Mouse (Mus musculus) heart, postnatal 0 days (tissue): ENCODE measurements around the gene Chchd3. TPM values are rescaled to one million over a fixed set of nuclear protein-coding genes. Genes with fewer than 3 reads are reported as not detected.

Experiments used
- ATAC-seq: fragments of 200-750 bp; cut with Nextera tagmentation; 2 replicates; pipeline ENCODE4 v1.8.0; 2017; ENCODE audit warnings: low read depth, moderate number of reproducible peaks, moderate library complexity; ENCODE audit not compliant: insufficient read depth
- DNase-seq: peaks from one replicate; pipeline ENCODE4 v3.0.0-alpha.2; 2016; ENCODE audit warnings: low spot score
- H3K27ac ChIP-seq: fragments of 300-500 bp; sonication (generic); 2 replicates; pipeline ENCODE4 v1.5.1; 2014; ENCODE audit warnings: low read depth, mild to moderate bottlenecking
- H3K27me3 ChIP-seq: fragments of 300-500 bp; sonication (generic); 2 replicates; pipeline ENCODE4 v1.6.1; 2014; ENCODE audit warnings: low read length, mixed read lengths; ENCODE audit not compliant: control insufficient read depth, insufficient read depth
- H3K36me3 ChIP-seq: fragments of 300-500 bp; sonication (generic); replicated peaks from 2 replicates; pipeline ENCODE4 v1.6.1; 2014; ENCODE audit warnings: low read length, mixed read lengths; ENCODE audit not compliant: control insufficient read depth, insufficient read depth
- H3K4me1 ChIP-seq: fragments of 300-500 bp; sonication (generic); 2 replicates; pipeline ENCODE4 v1.6.1; 2014; ENCODE audit warnings: antibody characterized with exemption; ENCODE audit not compliant: control insufficient read depth, insufficient read depth
- H3K4me2 ChIP-seq: fragments of 300-500 bp; sonication (generic); 2 replicates; pipeline ENCODE4 v1.6.1; 2014; ENCODE audit warnings: low read depth, mild to moderate bottlenecking, low read length, moderate library complexity
- H3K4me3 ChIP-seq: fragments of 300-500 bp; sonication (generic); 2 replicates; pipeline ENCODE4 v1.5.1; 2014; ENCODE audit warnings: low read depth, low read length
- H3K9ac ChIP-seq: fragments of 300-500 bp; sonication (generic); replicated peaks from 2 replicates; pipeline ENCODE4 v1.6.1; 2014; ENCODE audit warnings: low read depth, low read length, mixed read lengths
- H3K9me3 ChIP-seq: fragments of 300-500 bp; sonication (generic); replicated peaks from 2 replicates; pipeline ENCODE4 v1.6.1; 2016; ENCODE audit warnings: low read length; ENCODE audit not compliant: control insufficient read depth
- CTCF ChIP-seq: IDR thresholded peaks from 2 replicates; pipeline ENCODE4 v1.5.1; 2016; ENCODE audit warnings: antibody characterized with exemption, control low read depth, low read depth
- EP300 ChIP-seq: IDR thresholded peaks from 2 replicates; pipeline ENCODE4 v1.6.1; 2016; ENCODE audit warnings: antibody characterized with exemption, low read depth
- WGBS: fragments of 180-500 bp; shearing (Covaris S2); extraction: QIAGEN DNeasy Blood & Tissue Kit; methylation state at CpG from one replicate; pipeline ENCODE4 v1.1.7; 2014; 5-methylcytosine and 5-hydroxymethylcytosine counted together
- polyA plus RNA-seq: library from polyadenylated mRNA; unstranded; fragments of >200 nt; fragmentation: Nextera tagmentation; extraction: Ambion mirVana; gene quantifications from 2 replicates; pipeline ENCODE4 v1.2.1, GENCODE M21; 2015
- total RNA-seq: library from RNA; depleted of rRNA; stranded (reverse); fragments of >200 nt; gene quantifications from 2 replicates; pipeline ENCODE4 v1.2.3, GENCODE M21; 2014; ENCODE audit warnings: low replicate concordance; rRNA removed

Gene Chchd3
- total and polyA plus RNA-seq, 2 experiments from 2014 or later, result 314 to 332 TPM

- no peak overlapping the region for H3K27ac ChIP-seq
- H3K4me3 ChIP-seq, result no peak overlapping the region
- H3K4me2 ChIP-seq, result no peak overlapping the region
- 90% methylated on average over 1 of the region's 1 CpGs for WGBS
- H3K9ac ChIP-seq, result no peak overlapping the region
- ATAC-seq (no peak), DNase-seq (no peak)
- H3K4me1 ChIP-seq, result no peaks in the 10 kb centered on the region
- no peaks in the 10 kb centered on the region for H3K9me3 ChIP-seq
- H3K36me3 ChIP-seq, result no peaks in the 10 kb centered on the region
- no peak for TF ChIP-seq EP300
- TF ChIP-seq CTCF, result peak; percentile 30; the same call in 1 of the 2 replicates
- no peaks in the 10 kb centered on the region for H3K27me3 ChIP-seq
Observed at GRCm38 (mm10) chr6:32749821-32750220, 310.2 kb downstream of the Chchd3 start.

- H3K4me2 ChIP-seq, result no peak overlapping the region
- no peaks in the 10 kb centered on the region for H3K27me3 ChIP-seq
- no peak overlapping the region for H3K4me3 ChIP-seq
- no peak for DNase-seq
- no peak for ATAC-seq
- no peak overlapping the region for H3K27ac ChIP-seq
- H3K4me1 ChIP-seq, result no peaks in the 10 kb centered on the region
- no peaks in the 10 kb centered on the region for H3K9me3 ChIP-seq
- 87% methylated on average over 6 of the region's 6 CpGs for WGBS
- no peak overlapping the region for H3K9ac ChIP-seq
- no peaks in the 10 kb centered on the region for H3K36me3 ChIP-seq
- TF ChIP-seq CTCF (no peak), EP300 (no peak)
Observed at GRCm38 (mm10) chr6:32748777-32749176, 311.3 kb downstream of the Chchd3 start.

DNA sequence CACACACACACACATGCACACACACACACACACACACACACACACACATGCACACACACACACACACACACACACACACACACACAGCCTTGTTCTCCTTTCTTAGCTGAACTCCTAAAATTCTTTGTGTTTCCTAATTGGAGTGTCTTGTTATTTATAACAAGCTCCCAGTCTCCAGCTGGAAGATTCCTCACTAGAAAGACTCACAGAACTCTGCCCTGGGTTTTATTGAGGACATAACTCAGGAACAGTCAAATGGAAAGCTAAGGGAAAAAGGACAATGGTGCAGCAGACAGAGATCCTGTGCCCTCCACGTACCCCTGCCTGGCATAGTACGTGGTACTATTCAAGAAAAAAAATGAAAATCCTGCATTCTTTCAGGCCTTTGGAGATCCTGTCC lies 312.7 kb downstream of the Chchd3 start:
- no peaks in the 10 kb centered on the region for H3K9me3 ChIP-seq
- ATAC-seq (no peak), DNase-seq (no peak)
- no peak overlapping the region for H3K4me2 ChIP-seq
- no peaks in the 10 kb centered on the region for H3K4me1 ChIP-seq
- H3K27ac ChIP-seq, result no peak overlapping the region
- 83% methylated on average over 2 of the region's 2 CpGs for WGBS
- H3K36me3 ChIP-seq, result no peaks in the 10 kb centered on the region
- no peak overlapping the region for H3K4me3 ChIP-seq
- H3K27me3 ChIP-seq, result no peaks in the 10 kb centered on the region
- H3K9ac ChIP-seq, result no peak overlapping the region
- TF ChIP-seq EP300 (no peak), CTCF (no peak)

Other genes starting within 250 kb of the Chchd3 start
- 48.4 and 54.6 TPM in 2 replicates for gene Exoc4, start 188.8 kb upstream of the Chchd3 start, total RNA-seq
- 14.9 and 15.8 TPM in 2 replicates for gene Exoc4, start 188.8 kb upstream of the Chchd3 start, polyA plus RNA-seq